Mouse (Mus musculus) embryo, embryonic 10 days (tissue): ENCODE measurements at regions not wholly inside any gene's neighbourhood (a gene's known extent, or its start where the extent isn't known, plus 50 kb on each side); places are given as distances from the start of the nearest gene placed in this dataset.

ENCODE experiments used
- DNase-seq: peaks from one replicate; pipeline ENCODE4 v3.0.0-alpha.2; 2015; ENCODE audit warnings: low spot score

- DNase-seq = no peak
Measured at GRCm38 (mm10) chr13:107766397-107767261, 277.6 kb upstream of the Smim15 start.

DNA sequence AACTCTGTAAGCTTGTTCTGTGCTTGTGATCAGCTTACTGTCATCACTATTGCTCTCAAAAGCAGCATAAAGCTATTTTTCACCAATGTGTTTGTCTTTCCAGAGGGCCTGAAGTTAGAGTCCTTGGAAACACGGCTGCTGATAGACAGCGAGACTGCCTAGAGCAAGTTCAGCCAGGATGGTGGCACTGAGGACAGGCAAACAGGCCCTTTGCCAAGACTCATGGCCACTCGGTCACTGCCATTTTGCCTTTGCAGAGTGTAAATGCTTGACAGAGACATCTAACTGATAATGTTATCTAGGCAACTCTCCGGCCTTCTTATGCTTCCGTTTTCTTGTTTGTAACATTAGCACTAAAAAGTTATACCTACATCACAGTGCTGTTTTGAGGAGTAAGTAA, 280.3 kb upstream of the Smim15 start:
- no peak for DNase-seq

GRCm38 (mm10) chr13:107760511-107760910, 283.7 kb upstream of the Smim15 start:
- DNase-seq = no peak

GRCm38 (mm10) chr13:107758327-107759095, 285.7 kb upstream of the Smim15 start:
- no peak for DNase-seq

DNA sequence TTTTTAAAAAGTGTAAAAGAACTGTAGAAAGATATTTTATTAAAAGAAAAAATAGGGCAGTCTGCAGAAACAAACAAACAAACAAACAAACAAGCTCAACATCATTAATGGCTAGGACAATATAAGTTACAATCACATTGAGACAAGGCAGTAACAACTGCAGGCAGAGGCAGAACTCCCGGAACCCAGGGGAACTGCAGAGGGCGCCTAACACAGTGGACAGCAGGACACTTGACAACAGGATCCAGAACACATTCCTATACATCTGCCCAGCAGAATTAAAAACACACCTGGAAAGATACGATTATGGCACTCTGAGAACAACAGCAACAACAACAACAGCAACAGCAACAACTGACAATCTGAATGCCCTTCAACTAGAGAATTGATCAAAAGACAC, 291.5 kb upstream of the Smim15 start:
- no peak for DNase-seq

GRCm38 (mm10) chr13:107743464-107744218, 300.6 kb upstream of the Smim15 start:
- peak; percentile 67 for DNase-seq

GRCm38 (mm10) chr13:107736581-107736980, 307.7 kb upstream of the Smim15 start:
- no peak for DNase-seq

- no peak for DNase-seq
Measured at GRCm38 (mm10) chr13:107734161-107734905, 309.9 kb upstream of the Smim15 start.

DNA sequence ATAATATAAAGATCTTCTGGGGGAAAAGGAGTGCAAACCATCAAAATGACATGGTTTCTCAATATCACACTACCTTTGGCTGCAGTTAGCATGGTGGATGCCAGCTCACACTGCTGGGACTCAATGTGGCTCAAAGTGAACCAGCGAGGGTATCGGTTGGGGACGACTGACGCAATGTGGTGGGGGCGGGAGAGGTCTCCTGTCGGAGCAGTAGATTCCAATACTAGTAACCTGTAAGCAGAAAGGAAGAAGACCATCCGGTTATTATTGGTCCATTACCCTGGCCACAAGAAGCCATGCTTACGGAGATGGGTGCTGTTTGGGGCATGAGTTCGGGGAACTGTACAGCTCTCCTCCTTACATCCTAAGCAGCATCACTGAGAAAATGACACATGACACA, 313.3 kb upstream of the Smim15 start:
- no peak for DNase-seq

- no peak for DNase-seq
Measured at GRCm38 (mm10) chr13:107726491-107726890, 317.8 kb upstream of the Smim15 start.

GRCm38 (mm10) chr13:107721901-107722300, 322.3 kb upstream of the Smim15 start:
- no peak for DNase-seq

GRCm38 (mm10) chr13:107720874-107721574, 323.2 kb upstream of the Smim15 start:
- no peak for DNase-seq

- peak; percentile 29 for DNase-seq
Measured at GRCm38 (mm10) chr13:107718973-107719620, 325.1 kb upstream of the Smim15 start.

DNA sequence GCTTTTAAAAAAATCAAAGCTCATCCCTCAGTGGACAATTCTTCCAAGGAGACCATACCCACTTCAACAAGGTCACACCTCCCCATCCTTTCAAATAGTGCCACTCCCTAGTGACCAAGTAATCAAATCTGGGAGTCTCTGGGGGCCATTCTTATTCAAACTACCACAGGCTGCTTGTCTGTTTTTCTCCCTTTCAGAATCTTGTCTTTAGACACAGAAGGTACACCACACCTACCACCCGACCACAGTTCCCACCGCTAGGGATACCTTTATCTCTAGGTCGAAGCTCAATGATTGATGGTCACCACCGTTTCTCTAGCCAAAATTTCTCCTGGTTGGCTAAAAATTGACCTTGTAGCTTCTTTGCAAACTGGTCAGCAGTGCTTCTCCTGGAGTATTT, 328.6 kb upstream of the Smim15 start:
- no peak for DNase-seq

GRCm38 (mm10) chr13:107714001-107714400, 330.2 kb upstream of the Smim15 start:
- no peak for DNase-seq

- DNase-seq = no peak
Measured at GRCm38 (mm10) chr13:107711341-107711994, 332.8 kb upstream of the Smim15 start.

DNA sequence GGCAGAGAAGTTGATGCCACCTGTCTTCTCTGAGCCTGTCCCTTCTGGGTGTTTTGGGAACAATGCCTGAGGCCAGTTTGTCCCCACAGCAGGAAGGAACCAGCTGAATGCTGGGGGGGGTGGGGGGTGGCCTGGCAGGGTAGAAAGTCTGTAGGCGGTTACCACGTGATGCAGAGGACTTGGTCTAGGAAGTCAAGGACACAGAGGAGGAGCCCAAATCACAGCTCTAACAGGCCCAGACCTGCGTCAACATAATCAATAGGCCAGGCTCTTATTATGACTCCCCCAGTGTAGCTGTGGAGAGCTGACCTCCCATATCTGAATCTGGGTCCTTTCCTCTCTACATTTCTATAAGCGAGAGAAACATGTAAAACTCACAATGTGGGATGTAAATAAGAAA, 333.9 kb upstream of the Smim15 start:
- no peak for DNase-seq

DNA sequence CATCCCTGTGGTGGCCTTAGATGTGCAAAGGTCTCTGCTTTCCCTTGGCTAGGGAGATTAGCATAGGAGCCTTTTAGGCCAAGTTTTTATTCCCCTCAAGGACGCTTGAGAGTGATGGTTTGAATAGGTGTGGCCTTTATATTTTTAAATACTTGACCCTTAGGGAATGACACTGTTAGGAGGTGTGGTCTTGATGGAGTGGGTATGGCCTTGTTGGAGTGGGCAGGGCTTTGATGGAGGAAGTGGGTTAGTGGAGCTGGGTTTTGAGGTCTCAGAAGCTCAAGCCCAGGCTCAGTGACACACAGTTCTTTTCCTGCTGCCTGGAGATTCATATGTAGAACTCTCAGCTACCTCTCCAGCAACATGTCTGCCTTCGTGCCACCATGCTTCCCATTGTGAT, 334.4 kb upstream of the Smim15 start:
- DNase-seq = no peak

GRCm38 (mm10) chr13:107703736-107704135, 340.5 kb upstream of the Smim15 start:
- no peak for DNase-seq
